Mouse (Mus musculus): ENCODE results near the gene 4931429L15Rik.

The 4931429L15Rik gene

GRCm38 (mm10) chr9:46257546-46257945 is 62.2 kb downstream of the 4931429L15Rik start:
- no peak for DNase-seq (ENCODE audit: low spot score)

DNA sequence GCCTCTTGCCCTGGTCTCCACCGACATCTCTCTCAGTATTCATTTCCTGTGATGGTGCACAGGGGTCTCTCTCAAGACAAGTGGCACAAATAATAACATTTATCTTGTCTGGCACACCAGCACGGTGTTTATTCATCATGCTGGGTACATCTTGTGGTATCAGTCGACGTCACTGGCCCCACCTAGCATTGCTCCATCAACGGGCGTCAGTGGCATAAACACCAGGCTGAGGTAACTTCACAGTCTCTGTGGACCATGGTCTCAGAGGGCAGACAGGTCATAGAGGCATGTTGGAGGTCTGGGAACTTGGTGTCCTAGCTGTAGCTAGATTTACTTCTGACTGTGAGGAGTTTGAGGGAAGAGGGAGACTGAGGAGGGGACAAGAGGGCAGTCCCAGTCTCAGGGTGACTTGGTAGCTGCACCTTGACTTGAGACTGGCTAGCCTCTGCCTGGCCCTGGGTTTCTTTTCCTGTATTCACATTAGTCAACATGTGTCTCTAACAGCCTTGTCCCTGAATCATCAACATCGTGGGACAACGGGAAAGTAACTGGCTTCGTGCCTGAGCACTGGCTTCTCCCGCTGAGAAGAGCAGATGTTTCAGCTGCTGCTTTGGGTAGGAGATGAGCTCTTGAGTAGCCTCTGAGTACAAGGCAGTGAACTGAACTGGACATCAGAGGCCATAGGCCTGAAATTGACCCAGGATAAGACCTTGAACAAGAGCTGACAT is 63.0 kb downstream of the 4931429L15Rik start:
- DNase-seq (ENCODE audit: low spot score), result no peak

- no peak for DNase-seq (ENCODE audit: low spot score)
These were observed 63.6 kb downstream of the 4931429L15Rik start for GRCm38 (mm10) chr9:46256177-46256576.
